ENCODE assay signal across 9 mouse cellular contexts in the genomic region with DNA sequence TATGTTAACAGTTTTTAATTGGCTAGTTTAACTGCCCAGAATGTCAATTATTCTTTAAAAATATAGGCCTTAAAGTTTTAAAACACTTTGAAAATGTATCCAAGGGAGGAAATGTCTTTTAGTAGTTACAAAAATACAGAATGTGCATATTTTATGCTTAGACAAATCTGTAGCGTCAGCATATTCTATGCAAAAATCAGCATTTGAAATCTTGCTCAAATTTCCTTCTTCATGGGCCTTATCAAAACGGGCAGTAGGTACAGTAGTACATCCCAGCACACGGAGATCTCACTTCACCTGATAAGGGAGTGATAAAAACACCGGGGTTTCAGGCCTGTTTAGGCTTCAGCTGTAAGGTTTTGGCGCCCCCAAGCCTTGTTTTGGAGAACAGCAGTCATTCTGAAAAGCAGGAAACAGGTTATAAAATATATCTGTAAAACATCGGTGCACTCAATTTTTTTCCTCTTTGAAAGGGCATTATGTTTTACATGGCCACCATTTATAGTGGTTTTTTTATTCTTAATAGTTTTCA.
DNase-seq lines count a peak whose midpoint lies in the region; ATAC-seq lines count a peak whose summit lies in the region.
"Had no signal": no experiment of that assay in that cellular context is flagged by ENCODE, and none has a peak within 500 bp of the region (broad histone marks: within the 10 kb centered on the region; RNA-seq: fewer than 3 reads in every experiment).

No protein-coding gene starts in this region.

- H3K9me3 ChIP-seq in forebrain, embryonic 11.5 days (ENCODE audit: control insufficient read depth, low read length) = no peaks in the 10 kb centered on the region
- no peaks in the 10 kb centered on the region for H3K9me3 ChIP-seq in forebrain, embryonic 16.5 days (ENCODE audit: control insufficient read depth, low read length)
- H3K9me3 ChIP-seq in neural tube, embryonic 15.5 days (replicated peaks) = no peaks in the 10 kb centered on the region
- no peaks in the 10 kb centered on the region for H3K9me3 ChIP-seq in embryonic facial prominence, embryonic 14.5 days (ENCODE audit: control insufficient read depth, low read length)
- H3K9me3 ChIP-seq: megakaryocyte, embryonic 14.5 days had no signal

- no peak overlapping the region for H3K27ac ChIP-seq in forebrain, embryonic 11.5 days (ENCODE audit: low read depth, low read length)
- H3K27ac ChIP-seq in forebrain, embryonic 16.5 days (ENCODE audit: low read length) = no peak overlapping the region
- H3K27ac ChIP-seq in neural tube, embryonic 15.5 days (replicated peaks) = no peak overlapping the region
- H3K27ac ChIP-seq in embryonic facial prominence, embryonic 14.5 days (replicated peaks; ENCODE audit: low read depth, low read length) = no peak overlapping the region

- no peaks in the 10 kb centered on the region for H3K4me1 ChIP-seq in forebrain, embryonic 11.5 days (replicated peaks; ENCODE audit: control insufficient read depth, insufficient read depth, low read length)
- 0 out of 2 replicates have a peak, but pooled peaks cover 2% of the 10 kb centered on the region for H3K4me1 ChIP-seq in forebrain, embryonic 16.5 days (replicated peaks; ENCODE audit: control insufficient read depth, insufficient read depth, low read length)
- H3K4me1 ChIP-seq in neural tube, embryonic 15.5 days = no peaks in the 10 kb centered on the region
- H3K4me1 ChIP-seq in embryonic facial prominence, embryonic 14.5 days (ENCODE audit: control insufficient read depth, insufficient read depth, low read length) = no peaks in the 10 kb centered on the region
- H3K4me1 ChIP-seq: megakaryocyte, embryonic 14.5 days had no signal

- no peaks in the 10 kb centered on the region for H3K27me3 ChIP-seq in forebrain, embryonic 11.5 days (ENCODE audit: control insufficient read depth, insufficient read depth, low read length)
- no peaks in the 10 kb centered on the region for H3K27me3 ChIP-seq in forebrain, embryonic 16.5 days (replicated peaks; ENCODE audit: control insufficient read depth, insufficient read depth, low read length)
- H3K27me3 ChIP-seq in neural tube, embryonic 15.5 days (replicated peaks) = no peaks in the 10 kb centered on the region
- H3K27me3 ChIP-seq in embryonic facial prominence, embryonic 14.5 days (replicated peaks; ENCODE audit: control insufficient read depth, insufficient read depth, low read length) = no peaks in the 10 kb centered on the region
- H3K27me3 ChIP-seq: megakaryocyte, embryonic 14.5 days had no signal

- ATAC-seq in forebrain, embryonic 11.5 days (replicated peaks; ENCODE audit: low FRiP score) = 0 out of 2 replicates have a peak, but pooled peaks have one; percentile 49
- no peak for ATAC-seq in forebrain, embryonic 16.5 days
- ATAC-seq in neural tube, embryonic 15.5 days (ENCODE audit: low FRiP score) = no peak
- no peak for ATAC-seq in embryonic facial prominence, embryonic 14.5 days (ENCODE audit: low read depth)

- intact Hi-C loops in left cerebral cortex, postnatal 10 days (cut with DNase I) = loop anchor here (5.0 kb wide), 1 partner anchor 615 kb away; no protein-coding TSS in a partner anchor

- H3K4me2 ChIP-seq in forebrain, embryonic 11.5 days (ENCODE audit: low read depth, low read length, severe bottlenecking) = no peak overlapping the region
- H3K4me2 ChIP-seq in forebrain, embryonic 16.5 days (ENCODE audit: low read length) = no peak overlapping the region
- H3K4me2 ChIP-seq in neural tube, embryonic 15.5 days = no peak overlapping the region
- H3K4me2 ChIP-seq in embryonic facial prominence, embryonic 14.5 days (ENCODE audit: low read depth, low read length) = no peak overlapping the region

- WGBS in forebrain, embryonic 11.5 days = 37% methylated on average over 6 of the region's 6 CpGs
- WGBS in forebrain, embryonic 16.5 days = 38% methylated on average over 6 of the region's 6 CpGs
- WGBS in neural tube, embryonic 15.5 days = 27% methylated on average over 6 of the region's 6 CpGs
- WGBS in embryonic facial prominence, embryonic 14.5 days = 29% methylated on average over 6 of the region's 6 CpGs

- H3K4me3 ChIP-seq in forebrain, embryonic 11.5 days (ENCODE audit: low read depth, low read length) = no peak overlapping the region
- no peak overlapping the region for H3K4me3 ChIP-seq in forebrain, embryonic 16.5 days (replicated peaks; ENCODE audit: low read length)
- H3K4me3 ChIP-seq in neural tube, embryonic 15.5 days (replicated peaks) = no peak overlapping the region
- no peak overlapping the region for H3K4me3 ChIP-seq in embryonic facial prominence, embryonic 14.5 days (ENCODE audit: low read depth, low read length)
- H3K4me3 ChIP-seq: megakaryocyte, embryonic 14.5 days had no signal

- no peak overlapping the region for H3K9ac ChIP-seq in forebrain, embryonic 11.5 days (ENCODE audit: low read length)
- no peak overlapping the region for H3K9ac ChIP-seq in forebrain, embryonic 16.5 days (replicated peaks; ENCODE audit: low read depth, low read length)
- H3K9ac ChIP-seq in neural tube, embryonic 15.5 days (replicated peaks) = no peak overlapping the region
- H3K9ac ChIP-seq in embryonic facial prominence, embryonic 14.5 days (ENCODE audit: low read depth, low read length) = no peak overlapping the region

- no peak for DNase-seq in forebrain, embryonic 11.5 days (ENCODE audit: low spot score)
- DNase-seq in neural tube, embryonic 10.5 days (ENCODE audit: extremely low spot score, low spot score) = peak; percentile 16
- peak; percentile 38 for DNase-seq in embryonic facial prominence, embryonic 14.5 days (ENCODE audit: low spot score)
- DNase-seq in left cerebral cortex, postnatal 10 days (ENCODE audit: extremely low spot score in 1 of 2, low spot score in 2 of 2) = peak; percentile 41 to 42
- DNase-seq in retina, embryonic 14.5 days (ENCODE audit: low spot score) = peak; percentile 73
- DNase-seq in urinary bladder, adult 18-20 months (ENCODE audit: low spot score in 2 of 2) = no peak

- no peaks in the 10 kb centered on the region for H3K36me3 ChIP-seq in forebrain, embryonic 11.5 days (ENCODE audit: control insufficient read depth, insufficient read depth, low read length)
- no peaks in the 10 kb centered on the region for H3K36me3 ChIP-seq in forebrain, embryonic 16.5 days (ENCODE audit: control insufficient read depth, insufficient read depth)
- no peaks in the 10 kb centered on the region for H3K36me3 ChIP-seq in neural tube, embryonic 15.5 days
- H3K36me3 ChIP-seq in embryonic facial prominence, embryonic 14.5 days (ENCODE audit: control insufficient read depth, insufficient read depth, low read length) = no peaks in the 10 kb centered on the region

Comparison
In these comparisons a context has a peak if more than half of its experiments do, and no peak if none do; other contexts are left out.
1. DNase-seq: peak in neural tube, embryonic 10.5 days (single experiment), embryonic facial prominence, embryonic 14.5 days (single experiment), left cerebral cortex, postnatal 10 days (2 of 2) and retina, embryonic 14.5 days (single experiment); none in forebrain, embryonic 11.5 days (single experiment) and urinary bladder, adult 18-20 months (0 of 2).